Mouse (Mus musculus): ENCODE results near the gene Tdrd1.

GRCm38 (mm10) chr19:56822448-56822836, 3.6 kb upstream of the Tdrd1 start:
- no peak for TF ChIP-seq HCFC1 (IDR thresholded peaks at IDR 0.05; ENCODE audit: borderline replicate concordance, insufficient read depth, low read length)
- TF ChIP-seq CHD2 (IDR thresholded peaks at IDR 0.05; ENCODE audit: low read depth, low read length), result no peak
- no peak for TF ChIP-seq ZNF384 (IDR thresholded peaks at IDR 0.05; ENCODE audit: low read depth, low read length)
- 0 out of 2 replicates have a peak, but pooled peaks have one; percentile 2 for TF ChIP-seq ZC3H11A (IDR thresholded peaks at IDR 0.05; ENCODE audit: borderline replicate concordance, low read depth, low read length)
- no peak for TF ChIP-seq MAFK (IDR thresholded peaks at IDR 0.05; ENCODE audit: insufficient read depth, low read depth, low read length)
